Mouse (Mus musculus) CH12.LX (cell line): ENCODE data around the gene Pebp1. TPM values are rescaled to one million over a fixed set of nuclear protein-coding genes. Genes with fewer than 3 reads are reported as not detected.

ENCODE experiments used
- DNase-seq: peaks from one replicate; pipeline ENCODE4 v3.0.0-alpha.2; 2013; ENCODE audit errors: extremely low read depth
- H3K27ac ChIP-seq: 2 replicates; pipeline ENCODE4 v1.5.1; 2012; ENCODE audit warnings: low read depth, mild to moderate bottlenecking, control low read depth, moderate library complexity; ENCODE audit not compliant: insufficient read depth
- H3K27me3 ChIP-seq: replicated peaks from 2 replicates; pipeline ENCODE3; 2012; ENCODE audit warnings: inconsistent platforms
- H3K36me3 ChIP-seq, 2 experiments: replicated peaks in 1 of 2; 2 replicates each; pipeline versions ENCODE3 to v1.6.1; 2012; ENCODE audit warnings: inconsistent platforms in 1 of 2, low read length in 1 of 2, mild to moderate bottlenecking in 1 of 2, mixed read lengths in 1 of 2, moderate library complexity in 1 of 2; ENCODE audit not compliant: control insufficient read depth in 1 of 2, insufficient read depth in 1 of 2
- H3K4me1 ChIP-seq, 2 experiments: 2 replicates each; pipeline ENCODE4 v1.6.1; 2012; ENCODE audit warnings: inconsistent platforms in 1 of 2, moderate library complexity in 1 of 2; ENCODE audit not compliant: insufficient read depth in 2 of 2, control insufficient read depth in 1 of 2
- H3K4me2 ChIP-seq: 2 replicates; pipeline ENCODE4 v1.6.1; 2012; ENCODE audit warnings: low read depth, mild to moderate bottlenecking, control low read depth; ENCODE audit not compliant: poor library complexity, insufficient read depth, severe bottlenecking
- H3K4me3 ChIP-seq, 3 experiments: fragments of 150-350 bp in 1 of 3; sonication (generic) in 1 of 3; replicated peaks in 1 of 3; 2 replicates each; pipeline versions ENCODE3 to v1.5.1; 2011 to 2012; ENCODE audit warnings: low read depth in 2 of 3, low read length in 2 of 3, mild to moderate bottlenecking in 2 of 3, moderate library complexity in 2 of 3, control low read depth in 1 of 3, improper control_type of control experiment in 1 of 3, inconsistent platforms in 1 of 3, mixed read lengths in 1 of 3; ENCODE audit not compliant: poor library complexity in 1 of 3
- H3K79me2 ChIP-seq: replicated peaks from 2 replicates; pipeline ENCODE4 v1.6.1; 2012; ENCODE audit warnings: mild to moderate bottlenecking, moderate library complexity; ENCODE audit not compliant: control insufficient read depth, poor library complexity, insufficient read depth, severe bottlenecking; ENCODE audit errors: extremely low read depth
- H3K9ac ChIP-seq: 2 replicates; pipeline ENCODE4 v1.6.1; 2012; ENCODE audit warnings: low read depth, mild to moderate bottlenecking, control low read depth, moderate library complexity; ENCODE audit not compliant: insufficient read depth
- H3K9me3 ChIP-seq: replicated peaks from 2 replicates; pipeline ENCODE3; 2012; ENCODE audit warnings: low read length, inconsistent platforms, mixed read lengths
- CHD1 ChIP-seq: IDR thresholded peaks from 2 replicates; pipeline ENCODE4 v1.6.1; 2012; ENCODE audit warnings: low read depth, low read length, improper control_type of control experiment, inconsistent platforms
- CHD2 ChIP-seq: IDR thresholded peaks from 2 replicates; pipeline ENCODE4 v1.6.1; 2011; ENCODE audit warnings: low read length, improper control_type of control experiment
- E2F4 ChIP-seq: IDR thresholded peaks from 2 replicates; pipeline ENCODE4 v1.6.1; 2011; ENCODE audit warnings: low read depth, low read length, improper control_type of control experiment; ENCODE audit not compliant: insufficient replicate concordance
- EP300 ChIP-seq: IDR thresholded peaks from 2 replicates; pipeline ENCODE4 v1.6.1; 2011; ENCODE audit warnings: low read length, improper control_type of control experiment
- ETS1 ChIP-seq: conservative IDR thresholded peaks from 2 replicates; pipeline ENCODE4 v1.6.1; 2012; ENCODE audit warnings: low read depth, mild to moderate bottlenecking, inconsistent platforms, low read length, improper control_type of control experiment, moderate library complexity
- MAFK ChIP-seq: IDR thresholded peaks from 2 replicates; pipeline ENCODE4 v1.6.1; 2011; ENCODE audit warnings: low read length, improper control_type of control experiment; ENCODE audit not compliant: insufficient replicate concordance
- NELFE ChIP-seq: IDR thresholded peaks from 2 replicates; pipeline ENCODE4 v1.6.1; 2011; ENCODE audit warnings: low read depth, low read length, improper control_type of control experiment
- NRF1 ChIP-seq: IDR thresholded peaks from 2 replicates; pipeline ENCODE4 v1.6.1; 2014; ENCODE audit warnings: low read depth, mild to moderate bottlenecking, inconsistent platforms, low read length, improper control_type of control experiment, moderate library complexity
- POLR2AphosphoS2 ChIP-seq: IDR thresholded peaks from 2 replicates; pipeline ENCODE4 v1.6.1; 2011; ENCODE audit warnings: low read depth, low read length, improper control_type of control experiment
- RCOR1 ChIP-seq: conservative IDR thresholded peaks from 2 replicates; pipeline ENCODE4 v1.6.1; 2012; ENCODE audit warnings: low read depth, mild to moderate bottlenecking, inconsistent platforms, low read length, improper control_type of control experiment
- TBP ChIP-seq: conservative IDR thresholded peaks from 2 replicates; pipeline ENCODE4 v1.6.1; 2011; ENCODE audit warnings: low read depth, low read length, improper control_type of control experiment
- TCF12 ChIP-seq: IDR thresholded peaks from 2 replicates; pipeline ENCODE4 v1.6.1; 2014; ENCODE audit warnings: low read depth, mild to moderate bottlenecking, inconsistent platforms, low read length, improper control_type of control experiment
- UBTF ChIP-seq: IDR thresholded peaks from 2 replicates; pipeline ENCODE4 v1.6.1; 2012; ENCODE audit warnings: low read depth, mild to moderate bottlenecking, inconsistent platforms, low read length, improper control_type of control experiment, moderate library complexity
- USF1 ChIP-seq: IDR thresholded peaks from 2 replicates; pipeline ENCODE4 v1.6.1; 2014; ENCODE audit warnings: low read depth, mild to moderate bottlenecking, inconsistent platforms, low read length, improper control_type of control experiment
- ZC3H11A ChIP-seq: IDR thresholded peaks from 2 replicates; pipeline ENCODE4 v1.6.1; 2012; ENCODE audit warnings: low read depth, mild to moderate bottlenecking, inconsistent platforms, low read length, improper control_type of control experiment
- dilution Hi-C: fragments of 300-500 bp; cut with MboI; formaldehyde crosslinking; loops from 2 replicates; pipeline ENCODE4 v1.14.3; 2020; ENCODE audit warnings: low sequenced_read_pairs; ENCODE audit not compliant: extremely low pct_unique_long_range_greater_than_20kb, extremely low pct_ligation_motif_present
- in situ Hi-C: fragments of 300-500 bp; cut with MboI; formaldehyde crosslinking; loops from 3 replicates; pipeline ENCODE4 v1.14.3; 2019; ENCODE audit warnings: low sequenced_read_pairs, low pct_ligation_motif_present, low pct_unique_long_range_greater_than_20kb, mixed read lengths
- polyA plus RNA-seq: library from polyadenylated mRNA; unstranded; fragments of >175 nt; gene quantifications from 2 replicates; pipeline ENCODE4 v1.2.1, GENCODE M21; 2012; ENCODE audit warnings: low read depth; ENCODE audit not compliant: insufficient read length
- total RNA-seq, 2 experiments: library from RNA; depleted of rRNA; stranded (reverse); fragments of 300-350 nt in 1 of 2; fragments of >200 nt in 1 of 2; gene quantifications; 2 replicates each; pipeline ENCODE4 v1.2.3; 2012 to 2014

Gene Pebp1
- total and polyA plus RNA-seq, 3 experiments, result 393 to 710 (median 585) TPM

- H3K4me3 ChIP-seq, result no peak overlapping the region
- no peak for TF ChIP-seq UBTF
- H3K4me1 ChIP-seq, result peaks cover 5 to 21% of the 10 kb centered on the region in 2 experiments
- peaks cover 4% of the 10 kb centered on the region for H3K27me3 ChIP-seq
- peaks cover 2% of the 10 kb centered on the region for H3K9me3 ChIP-seq
- peaks cover 39 to 50% of the 10 kb centered on the region in 2 experiments for H3K36me3 ChIP-seq
- no peak overlapping the region for H3K9ac ChIP-seq
- no peak for DNase-seq
- in situ Hi-C loops, result loop anchor here (10.0 kb wide), 1 partner anchor 170 kb away; the partner anchor contains the start of gene Suds3
- no peak overlapping the region for H3K27ac ChIP-seq
- dilution Hi-C loops, result no loop called here
- H3K4me2 ChIP-seq, result 0 out of 2 replicates have a peak overlapping the region, but pooled peaks have one; percentile 93
- peaks cover 22% of the 10 kb centered on the region for H3K79me2 ChIP-seq
Observed at GRCm38 (mm10) chr5:117285266-117285665, 2.2 kb downstream of the Pebp1 start.

- dilution Hi-C loops (no loop called here), in situ Hi-C loops (loop anchor here (10.0 kb wide), 1 partner anchor 170 kb away; the partner anchor contains the start of gene Suds3)
- Histone ChIP-seq H3K27me3 (peaks cover 4% of the 10 kb centered on the region), H3K79me2 (peaks cover 22% of the 10 kb centered on the region), H3K36me3 (peaks cover 39 to 55% of the 10 kb centered on the region in 2 experiments), H3K9me3 (no peaks in the 10 kb centered on the region), H3K4me2 (no peak overlapping the region), H3K4me1 (peaks cover 5 to 21% of the 10 kb centered on the region in 2 experiments), H3K4me3 (no peak overlapping the region), H3K27ac (no peak overlapping the region), H3K9ac (no peak overlapping the region)
- DNase-seq, result no peak
- TF ChIP-seq CHD2 (no peak), UBTF (no peak), POLR2AphosphoS2 (no peak)
Observed at GRCm38 (mm10) chr5:117284682-117285081, 2.7 kb downstream of the Pebp1 start.

GRCm38 (mm10) chr5:117284029-117284428 is 3.4 kb downstream of the Pebp1 start:
- peaks cover 39 to 62% of the 10 kb centered on the region in 2 experiments for H3K36me3 ChIP-seq
- peaks cover 4% of the 10 kb centered on the region for H3K27me3 ChIP-seq
- no peak overlapping the region for H3K27ac ChIP-seq
- H3K9ac ChIP-seq, result no peak overlapping the region
- peaks cover 5 to 21% of the 10 kb centered on the region in 2 experiments for H3K4me1 ChIP-seq
- H3K9me3 ChIP-seq, result no peaks in the 10 kb centered on the region
- no peak overlapping the region for H3K4me2 ChIP-seq
- H3K79me2 ChIP-seq, result peaks cover 22% of the 10 kb centered on the region
- DNase-seq, result no peak
- no peak for TF ChIP-seq TBP
- TF ChIP-seq POLR2AphosphoS2, result no peak
- TF ChIP-seq EP300, result no peak
- no peak for TF ChIP-seq ZC3H11A
- no peak for TF ChIP-seq RCOR1
- no peak for TF ChIP-seq ETS1
- TF ChIP-seq CHD1, result no peak
- TF ChIP-seq MAFK, result no peak
- TF ChIP-seq TCF12, result no peak
- TF ChIP-seq UBTF, result no peak
- no peak for TF ChIP-seq E2F4
- no peak for TF ChIP-seq NRF1
- TF ChIP-seq USF1, result no peak
- no peak for TF ChIP-seq NELFE
- in situ Hi-C loops (loop anchor here (10.0 kb wide), 1 partner anchor 169 kb away; the partner anchor contains the start of gene Suds3), dilution Hi-C loops (no loop called here)
- no peak overlapping the region for H3K4me3 ChIP-seq
